Mouse (Mus musculus) adrenal gland, adult 18-20 months (tissue): ENCODE data around the gene Ppt1. TPM values are rescaled to one million over a fixed set of nuclear protein-coding genes. Genes with fewer than 3 reads are reported as not detected.
A peak's percentile ranks its signal among the peaks of the same experiment; 100 is the strongest.

Experiments used
- DNase-seq, 2 experiments: peaks; one replicate each; pipeline ENCODE4 v3.0.0; 2021 to 2022; ENCODE audit warnings: low spot score in 2 of 2
- total RNA-seq, 2 experiments: library from RNA; stranded (reverse); gene quantifications; 1 replicate in 1 of 2; 2 replicates in 1 of 2; pipeline ENCODE4 v1.2.3; 2021

The Ppt1 gene
- total RNA-seq, 2 experiments from 2014 or later = 71.4 to 79.5 TPM

- no peak for DNase-seq
Observed at GRCm38 (mm10) chr4:122868041-122868440, 32.0 kb downstream of the Ppt1 start.

GRCm38 (mm10) chr4:122870027-122870426 is 34.0 kb downstream of the Ppt1 start:
- DNase-seq = no peak

DNA sequence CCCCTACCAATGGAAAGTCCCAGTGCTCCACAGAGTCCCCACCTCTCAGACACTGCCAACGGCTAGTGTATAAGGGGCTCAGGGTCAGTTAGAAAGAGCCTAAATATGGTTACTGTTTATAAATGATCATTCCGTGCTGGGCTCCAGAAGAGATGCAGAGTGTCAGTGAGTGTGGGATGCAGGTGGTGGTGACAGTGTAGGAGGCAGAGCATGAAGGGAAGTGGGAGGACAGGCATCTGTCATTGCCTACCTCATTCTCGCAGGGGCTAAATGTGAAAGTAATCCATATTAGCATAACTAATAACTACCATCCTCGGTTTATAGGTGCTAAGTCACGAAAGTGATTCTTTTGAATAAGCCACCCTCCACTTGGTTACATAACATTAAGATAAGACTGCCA is 34.7 kb downstream of the Ppt1 start:
- DNase-seq = no peak

GRCm38 (mm10) chr4:122871269-122871668 is 35.2 kb downstream of the Ppt1 start:
- DNase-seq = no peak

DNA sequence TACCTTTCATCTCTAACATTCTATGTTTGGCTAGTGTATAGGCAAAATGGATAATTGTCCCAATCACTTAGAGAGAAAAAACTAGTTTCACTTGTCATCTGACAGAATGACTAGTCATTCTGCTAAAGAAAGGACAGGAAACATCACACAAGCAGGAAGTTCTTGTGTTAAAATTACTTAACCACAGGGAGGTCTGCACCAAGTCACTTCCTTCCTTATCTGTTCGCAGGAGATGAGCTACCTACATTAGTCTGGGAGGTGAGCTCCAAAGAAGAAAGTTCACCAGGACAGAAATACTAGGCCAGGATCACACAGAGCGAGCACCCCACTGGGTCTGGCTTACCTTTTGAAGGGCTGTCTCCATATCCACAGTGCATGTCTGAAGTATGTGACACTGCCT is 35.9 kb downstream of the Ppt1 start:
- DNase-seq = no peak

- no peak for DNase-seq
Observed at GRCm38 (mm10) chr4:122873003-122873402, 37.0 kb downstream of the Ppt1 start.

- DNase-seq = no peak
Observed at GRCm38 (mm10) chr4:122873512-122873911, 37.5 kb downstream of the Ppt1 start.

GRCm38 (mm10) chr4:122878333-122879070 is 42.5 kb downstream of the Ppt1 start:
- DNase-seq = no peak

DNA sequence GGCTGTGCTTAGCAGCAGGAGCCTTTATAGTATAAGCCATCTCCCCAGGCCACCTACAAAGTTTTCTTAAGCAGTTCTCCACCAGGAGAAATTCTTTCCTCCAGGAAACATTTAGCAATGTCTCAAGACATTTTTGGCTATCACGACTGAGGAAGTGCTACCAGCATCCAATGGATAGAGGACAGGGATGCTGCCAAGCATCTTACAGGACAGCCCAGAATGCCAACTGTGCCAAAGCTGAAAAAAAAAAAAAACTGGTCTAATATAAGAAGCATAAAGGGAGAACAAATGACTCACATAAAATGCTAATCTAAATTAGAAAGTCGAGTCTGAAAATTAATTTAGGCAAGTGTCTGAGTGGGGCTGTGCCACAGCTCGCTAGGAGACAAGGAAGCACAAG is 46.5 kb downstream of the Ppt1 start:
- DNase-seq = no peak

DNA sequence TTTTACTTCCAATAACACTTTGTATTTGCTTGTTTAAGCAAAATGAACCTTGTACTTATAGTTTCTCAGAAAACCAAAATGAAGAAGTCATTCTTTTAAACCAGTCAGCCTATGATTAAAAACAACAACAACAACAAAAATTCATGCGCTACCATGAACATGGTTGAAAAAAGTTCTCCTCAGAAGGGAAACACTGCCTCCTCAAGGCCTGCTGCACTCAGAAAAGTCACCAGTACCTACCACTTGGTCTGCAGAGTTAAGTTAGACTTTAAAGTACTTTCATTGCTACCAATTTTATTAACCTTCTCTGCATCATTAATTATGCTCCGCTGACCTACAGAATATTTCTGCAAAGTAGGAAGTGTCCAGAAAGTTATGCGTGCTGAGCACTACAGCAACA is 47.3 kb downstream of the Ppt1 start:
- no peak for DNase-seq

GRCm38 (mm10) chr4:122884051-122884450 is 48.0 kb downstream of the Ppt1 start:
- no peak for DNase-seq

GRCm38 (mm10) chr4:122884481-122885340 is 48.7 kb downstream of the Ppt1 start:
- peak in 1 of 2 experiments; percentile 30 for DNase-seq

- peak; percentile 93 to 94 for DNase-seq
Observed at GRCm38 (mm10) chr4:122885768-122886578, 49.9 kb downstream of the Ppt1 start, which contains the start of gene Cap1. Gene Cap1, minus strand, starts transcription at chr4:122886056.

- DNase-seq = no peak
Observed at GRCm38 (mm10) chr4:122886579-122887254, 50.7 kb downstream of the Ppt1 start.

DNA sequence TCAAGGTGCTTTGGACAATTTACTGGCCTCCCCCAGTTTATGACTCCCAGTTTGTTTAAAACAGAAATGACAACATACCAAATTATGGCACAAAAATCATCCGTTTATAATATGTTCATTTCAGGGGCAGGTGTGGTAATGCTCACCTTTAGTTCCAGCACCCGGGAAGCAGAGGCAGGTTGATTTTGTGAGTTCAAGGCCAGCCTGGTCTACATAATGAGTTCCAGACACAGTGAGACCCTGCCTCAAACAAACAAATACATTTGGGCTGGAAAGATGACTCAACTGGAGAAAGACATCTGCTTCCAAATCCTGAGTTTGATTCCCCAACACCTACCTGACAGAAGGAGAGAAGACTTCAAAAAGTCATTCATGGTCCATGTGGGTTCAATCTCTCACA is 51.3 kb downstream of the Ppt1 start:
- no peak for DNase-seq

DNA sequence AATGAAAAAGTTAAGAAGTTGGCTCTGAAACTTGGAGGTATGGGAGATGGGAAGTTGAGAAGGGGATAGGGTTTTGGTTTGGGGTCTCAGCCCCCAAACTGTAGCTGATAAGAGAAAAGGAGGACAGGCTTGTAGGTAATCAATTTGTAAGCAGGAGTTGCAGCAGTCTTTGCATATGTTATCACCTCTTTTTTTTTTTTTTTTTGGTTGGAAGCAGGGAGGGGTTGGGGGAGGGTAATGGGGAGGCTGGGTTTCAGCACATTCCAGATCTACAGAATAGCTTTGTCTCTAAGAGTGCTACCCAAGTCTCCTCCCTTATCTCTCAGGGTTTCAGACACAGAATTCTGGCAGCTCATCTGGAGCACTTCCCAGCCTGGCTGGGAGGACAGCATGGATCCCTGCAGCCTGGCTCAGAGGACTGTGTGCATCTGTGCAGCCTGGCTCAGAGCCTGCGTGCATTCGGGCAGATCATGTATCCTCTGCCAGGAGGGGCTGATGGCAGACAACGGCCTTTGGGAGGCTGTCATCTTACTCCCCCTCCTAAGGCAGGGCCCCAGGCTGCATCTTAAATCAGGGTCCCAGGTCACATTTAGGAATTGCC is 54.9 kb downstream of the Ppt1 start:
- no peak for DNase-seq

DNA sequence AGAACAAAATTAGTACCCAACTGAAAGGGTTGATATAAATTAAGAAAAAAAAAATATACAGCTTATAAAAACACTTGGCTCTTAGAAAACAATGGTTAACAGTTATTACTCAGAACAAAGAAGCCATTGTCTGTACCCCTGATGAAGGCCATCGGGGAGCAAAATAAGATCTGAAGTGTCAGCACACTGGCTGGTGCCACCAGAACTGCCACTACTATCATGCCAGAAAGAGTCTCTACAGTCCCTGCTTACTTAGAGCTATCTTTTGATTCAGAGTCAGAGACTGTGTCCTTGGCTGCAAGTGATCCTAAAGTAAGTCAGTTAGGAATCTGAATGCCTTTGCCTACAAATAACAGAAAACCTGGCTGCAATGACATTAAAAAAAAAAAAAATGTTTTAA is 55.6 kb downstream of the Ppt1 start:
- no peak for DNase-seq

DNA sequence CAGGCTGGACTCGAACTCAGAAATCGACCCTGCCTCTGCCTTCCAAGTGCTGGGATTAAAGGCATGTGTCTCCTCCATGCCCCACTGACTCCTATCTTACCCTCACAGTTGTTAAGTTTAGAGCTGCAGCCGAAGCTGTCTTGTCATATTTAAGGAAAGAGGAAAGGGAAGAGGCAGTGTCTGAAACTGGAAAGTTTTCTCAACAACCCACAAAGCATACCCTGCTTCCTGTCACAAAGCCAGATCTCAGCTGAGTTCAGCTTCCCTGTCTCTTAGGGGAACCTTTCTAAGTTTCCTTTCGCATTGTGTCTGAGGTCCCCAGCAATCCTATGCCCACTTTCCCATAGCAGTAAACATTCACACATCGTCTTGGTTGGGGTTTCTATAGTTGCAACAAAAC is 56.1 kb downstream of the Ppt1 start:
- DNase-seq = no peak

- no peak for DNase-seq
Observed at GRCm38 (mm10) chr4:122897750-122898149, 61.7 kb downstream of the Ppt1 start.

DNA sequence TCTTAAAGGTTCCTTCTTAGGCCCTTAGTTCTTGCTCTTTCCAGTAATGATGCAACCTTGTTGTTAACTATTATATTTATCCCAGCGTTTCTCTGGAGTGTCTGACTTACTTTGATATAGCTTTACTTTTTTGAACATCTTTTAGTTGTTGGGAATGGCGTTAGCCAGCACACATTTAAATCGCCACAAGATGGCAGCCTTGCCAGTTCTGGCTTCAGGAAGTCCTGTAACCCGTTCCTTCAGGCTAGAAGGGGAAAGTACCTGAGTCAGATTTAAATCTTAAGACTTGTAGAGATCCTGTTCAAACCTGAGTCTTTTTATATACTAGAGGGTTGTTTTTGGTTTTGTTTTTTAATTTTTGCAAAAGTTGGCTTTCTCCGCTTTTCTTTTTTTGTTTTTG is 62.3 kb downstream of the Ppt1 start:
- peak; percentile 49 to 50 for DNase-seq
